Mouse (Mus musculus) heart, postnatal 10 days (tissue): ENCODE results near the gene Ampd1. TPM values are rescaled to one million over a fixed set of nuclear protein-coding genes. Genes with fewer than 3 reads are reported as not detected.

Experiments used
- DNase-seq, 2 experiments: peaks; one replicate each; pipeline ENCODE4 v3.0.0; 2021
- intact Hi-C: fragments of 180-260 bp; cut with DNase I; formaldehyde crosslinking; loops from one replicate; pipeline ENCODE4 v1.15.1; 2025
- total RNA-seq, 2 experiments: library from RNA; stranded (reverse); gene quantifications; 2 replicates each; pipeline ENCODE4 v1.2.3; 2021

The Ampd1 gene
- total RNA-seq, 2 experiments from 2014 or later, result not detected

DNA sequence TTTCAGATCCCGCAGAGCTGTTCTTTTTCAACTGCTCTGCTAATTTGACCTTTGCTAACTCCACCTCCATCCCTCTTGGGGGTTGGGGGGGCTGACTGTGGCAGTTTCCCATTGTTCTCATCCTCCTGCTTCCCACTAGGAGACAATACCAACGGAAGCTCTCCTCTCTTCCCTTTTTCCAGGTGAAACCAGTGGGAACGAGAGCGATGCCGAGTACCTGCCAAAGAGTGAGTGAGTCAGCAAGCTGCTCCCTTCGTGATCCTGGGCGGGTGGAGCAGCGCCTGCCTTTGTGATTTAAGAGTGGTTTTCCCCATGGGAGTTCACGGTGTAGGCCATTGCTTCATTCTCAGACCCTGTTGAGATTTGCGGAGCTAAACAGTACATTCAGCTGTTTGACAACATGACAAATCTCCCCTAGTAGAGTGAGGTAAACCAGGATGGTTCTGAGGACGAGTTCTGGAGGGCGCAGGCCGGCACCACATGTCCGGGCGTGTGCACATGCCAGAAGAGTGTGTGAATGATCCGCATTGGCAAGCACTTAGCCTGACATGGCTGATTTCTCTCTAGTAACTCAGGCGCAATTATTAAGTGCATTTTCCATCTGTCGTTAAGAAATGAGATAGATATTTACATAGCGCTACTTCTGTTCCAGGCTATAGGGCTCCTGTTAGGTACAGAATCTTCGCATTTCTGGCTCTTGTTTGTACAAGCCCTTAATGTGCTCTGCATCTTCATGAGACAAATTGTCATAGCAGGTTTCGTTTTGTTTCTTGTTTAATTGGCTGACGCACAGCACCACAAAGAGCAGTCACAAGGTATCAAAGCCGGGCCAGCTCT, 72.7 kb downstream of the Ampd1 start:
- intact Hi-C loops, result loop anchor here (5.0 kb wide), 2 partner anchors 44 to 84 kb away; partner anchors contain the start of gene Dennd2c
- peak in 1 of 2 experiments; percentile 13 for DNase-seq

DNA sequence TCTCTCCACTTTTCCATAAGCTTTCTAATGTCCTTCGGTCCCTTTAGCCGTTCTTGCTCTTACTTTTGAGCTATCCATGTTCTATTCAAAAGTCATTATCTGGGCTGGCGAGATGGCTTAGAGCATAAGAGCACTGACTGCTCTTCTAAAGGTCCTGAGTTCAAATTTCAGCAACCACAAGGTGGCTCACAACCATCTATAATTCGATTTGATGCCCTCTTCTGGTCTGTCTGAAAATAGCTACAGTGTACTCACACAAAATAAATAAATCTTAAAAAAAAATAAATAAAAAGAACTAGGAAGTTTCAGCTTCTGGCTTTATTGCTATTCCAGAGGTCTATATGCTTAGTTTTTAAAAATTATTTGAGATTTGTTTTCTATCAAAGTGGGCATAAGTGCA, 74.0 kb downstream of the Ampd1 start:
- intact Hi-C loops, result loop anchor here (5.0 kb wide), 2 partner anchors 45 to 85 kb away; partner anchors contain the start of gene Dennd2c
- no peak for DNase-seq

GRCm38 (mm10) chr3:103148941-103149340, 75.1 kb downstream of the Ampd1 start:
- DNase-seq, result no peak
- intact Hi-C loops, result loop anchor here (5.0 kb wide), 2 partner anchors 47 to 87 kb away; partner anchors contain the start of gene Dennd2c

Other genes starting within 250 kb of the Ampd1 start
- gene Sycp1, start 137.9 kb upstream of the Ampd1 start, total RNA-seq, result under 1 TPM in 1 of 2 experiments, not detected in 1; 0.10 TPM
- gene Nr1h5, start 109.9 kb upstream of the Ampd1 start, total RNA-seq, result not detected
- gene Sike1, start 78.3 kb upstream of the Ampd1 start, total RNA-seq, result 100 to 1,000 TPM; 111 to 123 TPM
- 100 to 1,000 TPM; 395 to 417 TPM for gene Csde1, start 53.6 kb upstream of the Ampd1 start, total RNA-seq
- 100 to 1,000 TPM; 103 to 105 TPM for gene Nras, start 15.7 kb upstream of the Ampd1 start, total RNA-seq
- 1 to 10 TPM; 3.7 to 4.0 TPM for gene Dennd2c, start 28.6 kb downstream of the Ampd1 start, total RNA-seq
- 10 to 100 TPM; 55.5 to 61.6 TPM for gene Bcas2, start 97.6 kb downstream of the Ampd1 start, total RNA-seq
- gene Trim33, start 205.3 kb downstream of the Ampd1 start, total RNA-seq, result 10 to 100 TPM; 19.3 to 21.2 TPM